Mouse (Mus musculus) E14TG2a.4 (cell line): ENCODE measurements at regions not wholly inside any gene's neighbourhood (a gene's known extent, or its start where the extent isn't known, plus 50 kb on each side); places are given as distances from the start of the nearest gene placed in this dataset.

Experiments
- CTCF ChIP-seq: conservative IDR thresholded peaks from 2 replicates; pipeline ENCODE4 v1.5.1; 2014; ENCODE audit warnings: low read length
- NANOG ChIP-seq: IDR thresholded peaks from 2 replicates; pipeline ENCODE4 v1.6.1; 2014; ENCODE audit warnings: borderline replicate concordance, low read length, mixed read lengths

GRCm38 (mm10) chr1:98303166-98303565 is 117.8 kb upstream of the Slco6d1 start:
- no peak for TF ChIP-seq CTCF
- no peak for TF ChIP-seq NANOG
